Mouse (Mus musculus): ENCODE data around the gene Gins3. TPM values are rescaled to one million over a fixed set of nuclear protein-coding genes. Genes with fewer than 3 reads are reported as not detected.
A peak's percentile ranks its signal among the peaks of the same experiment; 100 is the strongest.
"Not testable (repeated sequence)": the region's sequence is repeated elsewhere in the genome, so short reads cannot be mapped to it uniquely, and the experiment has no call there.

The Gins3 gene
- polyA plus RNA-seq (2012; rRNA removed) = 1.7 and 2.1 TPM in 2 replicates

GRCm38 (mm10) chr8:95633262-95634062 is at the start of gene Gins3:
Gene Gins3 (plus strand): TSS chr8:95633453.
- under 1% methylated on average over 52 of the region's 52 CpGs for WGBS
- peak; percentile 71 for DNase-seq (ENCODE audit: low read depth, low spot score)

DNA sequence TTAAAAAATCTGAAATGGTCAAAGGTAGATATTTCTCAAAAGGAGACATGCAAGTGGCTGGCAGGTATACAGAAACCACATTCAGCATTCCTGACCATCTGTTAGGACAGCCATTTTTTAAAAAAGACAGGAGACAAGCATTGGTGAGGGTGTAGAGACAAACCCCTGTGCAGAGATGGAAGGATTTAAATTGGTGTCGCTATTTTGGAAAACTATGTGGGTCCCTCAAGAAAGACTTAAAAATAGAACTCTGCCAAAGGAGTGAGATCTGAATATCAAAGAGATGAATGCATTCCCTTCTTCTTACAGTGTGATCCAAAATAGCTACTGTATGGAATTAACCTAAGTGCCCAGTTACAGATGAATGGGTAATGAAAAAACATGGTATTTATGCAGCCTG is 45.9 kb upstream of the Gins3 start:
- 91% methylated on average over 1 of the region's 1 CpGs for WGBS
- DNase-seq (ENCODE audit: low read depth, low spot score) = no peak

DNA sequence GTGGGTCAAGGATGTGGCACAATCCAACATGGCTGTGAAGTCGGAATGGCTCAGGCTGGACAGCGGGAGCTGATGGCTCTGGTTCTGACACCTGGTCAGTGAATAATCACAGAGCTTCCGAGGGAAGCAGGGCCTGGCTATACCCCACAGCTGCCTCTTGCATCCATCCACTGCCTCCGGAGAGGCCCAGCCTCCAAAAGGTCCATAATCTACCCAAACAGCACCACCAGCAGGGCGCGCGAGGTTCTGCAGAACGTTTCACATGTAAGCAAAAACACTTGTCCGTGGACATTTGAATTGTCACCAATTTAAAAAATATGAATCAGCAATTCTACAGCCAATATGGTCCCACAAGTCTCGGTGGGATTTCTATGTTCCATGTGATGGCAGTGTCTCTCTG is 44.0 kb upstream of the Gins3 start:
- no peak for DNase-seq (ENCODE audit: low read depth, low spot score)
- 62% methylated on average over 10 of the region's 10 CpGs for WGBS

DNA sequence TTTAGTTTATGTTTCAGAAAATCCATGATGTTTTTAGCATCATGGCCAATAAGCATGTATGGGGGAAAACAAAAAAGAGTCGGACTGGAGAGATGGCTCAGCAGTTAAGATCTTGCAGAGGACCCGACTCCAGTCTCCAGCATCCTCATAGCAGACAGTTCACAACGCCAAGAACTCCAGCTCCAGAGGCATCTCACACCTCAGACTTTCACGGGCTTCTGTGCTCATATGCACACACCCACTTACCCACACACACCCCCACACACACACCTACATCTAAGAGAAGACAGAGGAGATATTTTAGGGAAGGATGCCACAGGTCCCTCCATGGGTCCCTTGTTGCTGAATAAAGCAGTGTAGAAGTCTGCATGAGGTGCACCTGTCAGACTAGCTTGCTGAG is 42.7 kb upstream of the Gins3 start:
- no peak for DNase-seq (ENCODE audit: low read depth, low spot score)
- WGBS = 65% methylated on average over 4 of the region's 4 CpGs

DNA sequence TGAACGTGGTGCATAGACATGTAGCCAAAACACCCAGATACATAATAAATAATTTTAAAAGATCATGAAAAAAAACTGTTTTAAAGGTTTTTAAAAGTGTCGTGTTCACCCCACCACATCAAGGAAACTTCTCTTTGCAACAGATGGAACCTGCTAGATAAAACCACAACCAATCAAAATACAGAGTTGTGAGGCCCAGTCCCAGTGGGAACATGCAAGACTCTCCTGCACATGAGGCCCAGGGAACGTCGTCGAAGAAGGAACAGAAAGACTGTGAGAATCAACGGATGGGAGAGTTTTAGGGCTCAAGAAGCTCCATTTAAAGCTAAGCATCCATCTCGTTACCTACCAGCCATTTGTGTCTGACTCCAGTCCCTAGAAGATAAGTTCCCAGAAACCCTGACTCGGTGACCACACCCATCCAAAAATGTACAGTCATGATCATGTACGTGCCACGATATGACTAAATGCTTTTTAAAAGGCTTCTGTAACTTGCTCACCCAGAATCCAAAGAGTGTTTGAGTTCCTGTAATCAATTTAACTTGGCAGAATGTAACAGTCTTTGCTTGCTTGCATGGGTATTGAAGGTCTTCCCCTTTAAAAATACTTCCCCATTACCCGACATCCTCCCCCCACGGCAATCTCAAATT is 41.0 kb upstream of the Gins3 start:
- 74% methylated on average over 12 of the region's 12 CpGs for WGBS
- no peak for DNase-seq (ENCODE audit: low read depth, low spot score)

- DNase-seq (ENCODE audit: low read depth, low spot score) = no peak
- 88% methylated on average over 7 of the region's 7 CpGs for WGBS
Measured at GRCm38 (mm10) chr8:95593439-95594393, 39.5 kb upstream of the Gins3 start.

DNA sequence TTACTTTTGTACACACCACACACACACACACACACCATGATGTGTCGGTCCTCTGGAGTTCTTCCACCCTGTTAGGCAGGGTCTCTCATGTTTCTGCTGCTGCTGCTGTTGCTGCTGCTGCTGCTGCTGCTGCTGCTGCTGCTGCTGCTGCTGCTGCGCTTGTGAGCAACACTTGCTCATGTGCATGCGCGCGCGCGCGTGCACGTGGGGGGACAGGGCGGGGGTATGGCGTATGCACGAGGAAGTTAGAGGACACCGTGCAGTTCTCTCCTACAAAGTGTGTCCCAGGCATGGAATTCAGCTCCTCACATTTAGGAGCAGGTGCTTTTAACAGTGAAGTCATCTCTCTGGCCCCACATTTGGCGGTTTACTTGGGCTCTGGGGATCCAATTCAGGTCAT is 38.1 kb upstream of the Gins3 start:
- 86% methylated on average over 14 of the region's 14 CpGs for WGBS
- no peak for DNase-seq (ENCODE audit: low read depth, low spot score)

GRCm38 (mm10) chr8:95596841-95597241 is 36.4 kb upstream of the Gins3 start:
- WGBS = 27% methylated on average over 4 of the region's 4 CpGs
- no peak for DNase-seq (ENCODE audit: low read depth, low spot score)

DNA sequence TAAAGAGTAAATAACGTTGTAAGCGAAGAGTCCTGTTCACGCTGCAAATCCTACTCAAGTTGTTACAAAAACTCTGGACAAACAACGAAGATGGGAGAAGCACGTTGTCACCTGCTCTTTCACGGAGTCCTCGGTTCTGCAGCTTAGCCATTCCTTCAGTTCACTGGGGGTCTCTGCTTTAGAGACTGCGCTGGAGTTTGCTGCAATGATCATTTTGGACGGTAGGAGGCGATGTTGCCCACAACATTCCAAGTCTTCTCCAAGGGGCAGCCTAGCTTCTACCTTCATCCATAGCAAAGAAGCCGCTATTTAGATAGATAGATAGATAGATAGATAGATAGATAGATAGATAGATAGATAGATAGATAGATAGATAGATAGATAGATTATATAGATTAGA is 33.4 kb upstream of the Gins3 start:
- no peak for DNase-seq (ENCODE audit: low read depth, low spot score)
- 14% methylated on average over 11 of the region's 11 CpGs for WGBS

DNA sequence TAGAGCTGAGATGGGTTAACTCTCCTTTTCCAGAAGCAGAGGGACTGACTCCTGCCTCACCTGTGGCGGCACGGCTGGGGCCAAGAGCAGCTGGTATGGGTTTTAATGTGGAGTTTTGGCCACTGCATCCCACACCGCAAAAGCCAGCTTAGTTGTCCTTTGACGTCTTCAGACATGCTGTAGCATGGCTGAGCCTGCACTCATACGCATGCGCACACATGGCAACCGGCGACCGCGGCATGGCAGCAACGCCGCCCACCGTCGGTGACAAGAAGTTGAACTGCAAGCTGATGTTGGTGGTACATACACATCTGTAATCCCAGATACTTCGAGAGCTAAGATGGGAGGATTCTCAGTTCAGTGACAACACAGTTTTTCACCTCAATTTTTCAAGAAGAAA is 31.9 kb upstream of the Gins3 start:
- DNase-seq (ENCODE audit: low read depth, low spot score) = no peak
- 73% methylated on average over 15 of the region's 15 CpGs for WGBS

- 64% methylated on average over 2 of the region's 2 CpGs for WGBS
- no peak for DNase-seq (ENCODE audit: low read depth, low spot score)
Measured at GRCm38 (mm10) chr8:95602168-95602567, 31.1 kb upstream of the Gins3 start.

DNA sequence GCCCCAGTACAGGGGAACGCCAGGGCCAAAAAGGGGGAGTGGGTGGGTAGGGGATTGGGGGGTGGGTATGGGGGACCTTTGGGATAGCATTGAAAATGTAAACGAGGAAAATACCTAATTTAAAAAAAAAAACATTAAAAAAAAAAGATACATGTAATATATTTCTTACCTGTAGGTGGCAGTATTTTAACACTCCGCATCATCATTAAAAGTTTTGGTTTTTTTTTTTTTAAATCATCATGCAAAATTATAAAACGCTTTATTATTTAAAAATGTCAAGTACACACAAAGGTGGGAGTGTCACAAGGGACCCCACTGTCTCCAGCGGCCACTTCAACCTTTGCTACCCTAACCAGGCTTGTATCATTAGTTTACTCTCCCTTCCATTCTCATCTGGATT is 26.7 kb upstream of the Gins3 start:
- WGBS = 14% methylated on average over 4 of the region's 5 CpGs

GRCm38 (mm10) chr8:95607210-95607609 is 26.0 kb upstream of the Gins3 start:
- no peak for DNase-seq (ENCODE audit: low read depth, low spot score)
- WGBS = 65% methylated on average over 9 of the region's 9 CpGs

More for the DNA sequence above, 26.7 kb upstream of the Gins3 start:
- not testable (repeated sequence) for DNase-seq (ENCODE audit: low read depth, low spot score)

DNA sequence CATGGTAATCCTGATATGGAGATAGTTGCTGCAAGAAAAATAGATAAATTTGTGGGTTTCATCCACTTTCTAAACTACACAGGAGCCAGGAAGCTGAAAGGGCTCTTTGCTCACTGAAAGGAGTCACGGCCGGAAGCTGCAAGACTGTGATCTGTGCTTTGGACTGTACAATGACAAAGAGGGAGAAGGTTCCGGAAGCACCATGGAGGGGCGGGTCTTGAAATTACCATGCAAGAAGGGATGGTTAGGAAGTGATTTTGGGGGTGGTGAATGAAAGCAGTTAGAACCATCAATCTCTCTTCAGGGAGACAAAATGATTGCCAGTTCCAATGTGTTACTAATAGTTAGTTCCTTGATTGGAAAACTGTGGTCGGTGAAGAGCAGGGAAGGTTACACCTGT is 23.8 kb upstream of the Gins3 start:
- DNase-seq (ENCODE audit: low read depth, low spot score) = no peak
- 83% methylated on average over 5 of the region's 5 CpGs for WGBS

- 44% methylated on average over 14 of the region's 14 CpGs for WGBS
- no peak for DNase-seq (ENCODE audit: low read depth, low spot score)
Measured at GRCm38 (mm10) chr8:95610749-95611148, 22.5 kb upstream of the Gins3 start.

GRCm38 (mm10) chr8:95611769-95612168 is 21.5 kb upstream of the Gins3 start:
- DNase-seq (ENCODE audit: low read depth, low spot score) = no peak
- WGBS = 55% methylated on average over 5 of the region's 5 CpGs

DNA sequence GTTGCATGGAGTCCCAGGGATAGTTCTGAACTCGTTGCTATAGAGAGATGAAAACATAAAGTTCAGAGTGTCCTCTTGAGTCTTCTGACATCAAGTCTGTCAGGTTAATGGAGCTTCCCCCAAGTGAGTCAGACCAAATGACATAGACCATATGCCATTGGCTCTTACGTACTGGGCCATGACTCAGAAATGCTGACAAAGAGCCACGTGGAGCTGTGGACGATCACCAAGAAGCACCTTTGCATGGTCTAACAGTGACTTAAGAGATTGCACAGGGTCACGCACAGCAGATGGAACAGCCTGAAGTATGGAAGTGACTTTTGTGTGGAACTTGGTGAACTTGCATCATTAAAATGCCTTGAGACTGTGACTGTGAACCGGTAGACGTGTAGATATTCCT is 16.9 kb upstream of the Gins3 start:
- 83% methylated on average over 7 of the region's 7 CpGs for WGBS
- DNase-seq (ENCODE audit: low read depth, low spot score) = no peak

DNA sequence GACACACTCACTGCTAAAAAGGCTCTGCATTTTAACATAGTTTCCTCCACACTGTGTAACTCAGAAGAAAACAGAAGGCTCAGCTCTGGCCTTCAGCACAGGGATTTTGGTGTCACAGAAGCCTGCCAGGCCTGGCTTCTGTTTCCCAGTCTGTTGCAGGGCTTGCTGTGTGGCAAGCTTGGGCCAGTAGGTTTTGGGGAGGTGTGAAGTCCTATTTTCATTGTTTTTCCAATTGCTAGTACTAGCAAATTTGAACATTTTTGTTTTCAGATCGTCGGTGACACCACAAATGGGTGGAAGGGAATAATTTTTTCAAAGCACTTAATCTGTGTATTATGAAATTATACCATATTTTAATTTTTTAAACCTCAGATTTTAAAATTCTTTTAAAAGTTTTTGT is 13.2 kb upstream of the Gins3 start:
- 93% methylated on average over 2 of the region's 2 CpGs for WGBS
- DNase-seq (ENCODE audit: low read depth, low spot score) = no peak

- no peak for DNase-seq (ENCODE audit: low read depth, low spot score)
- 85% methylated on average over 2 of the region's 2 CpGs for WGBS
Measured at GRCm38 (mm10) chr8:95624833-95625232, 8.4 kb upstream of the Gins3 start.

- WGBS = 85% methylated on average over 6 of the region's 6 CpGs
- DNase-seq (ENCODE audit: low read depth, low spot score) = no peak
Measured at GRCm38 (mm10) chr8:95632840-95633239, 413 bp upstream of the Gins3 start.
